Mouse (Mus musculus): ENCODE results near the gene Stard13. TPM values are rescaled to one million over a fixed set of nuclear protein-coding genes. Genes with fewer than 3 reads are reported as not detected.

The Stard13 gene
- polyA plus RNA-seq, 1 experiment = 1.9 TPM

- H3K27ac ChIP-seq (ENCODE audit: control insufficient read depth, insufficient read depth, low read length) = no peak overlapping the region
- no peaks in the 10 kb centered on the region for H3K36me3 ChIP-seq (ENCODE audit: control insufficient read depth, insufficient read depth, low read length)
- no peak for TF ChIP-seq POLR2A (IDR thresholded peaks at IDR 0.05; ENCODE audit: control insufficient read depth, extremely low read depth, insufficient read depth, low read length, poor library complexity)
- TF ChIP-seq CTCF (IDR thresholded peaks at IDR 0.05; ENCODE audit: borderline replicate concordance, control insufficient read depth, extremely low read depth, insufficient read depth, low read length, poor library complexity) = no peak
- no peaks in the 10 kb centered on the region for H3K4me1 ChIP-seq (replicated peaks; ENCODE audit: control insufficient read depth, insufficient read depth, low read length)
- H3K27me3 ChIP-seq (ENCODE audit: control insufficient read depth, insufficient read depth, low read length) = no peaks in the 10 kb centered on the region
- WGBS = 29% methylated on average over 19 of the region's 19 CpGs
- H3K4me3 ChIP-seq (ENCODE audit: control insufficient read depth, insufficient read depth, low read length) = no peak overlapping the region
- DNase-seq = no peak
These were observed 125.2 kb downstream of the Stard13 start for GRCm38 (mm10) chr5:151108291-151108897.

GRCm38 (mm10) chr5:151106841-151107240 is 126.8 kb downstream of the Stard13 start:
- Histone ChIP-seq H3K27ac (ENCODE audit: control insufficient read depth, insufficient read depth, low read length) (no peak overlapping the region), H3K36me3 (ENCODE audit: control insufficient read depth, insufficient read depth, low read length) (no peaks in the 10 kb centered on the region), H3K27me3 (ENCODE audit: control insufficient read depth, insufficient read depth, low read length) (no peaks in the 10 kb centered on the region), H3K4me1 (replicated peaks; ENCODE audit: control insufficient read depth, insufficient read depth, low read length) (no peaks in the 10 kb centered on the region), H3K4me3 (ENCODE audit: control insufficient read depth, insufficient read depth, low read length) (no peak overlapping the region)
- WGBS = 89% methylated on average over 3 of the region's 3 CpGs
- no peak for TF ChIP-seq POLR2A (IDR thresholded peaks at IDR 0.05; ENCODE audit: control insufficient read depth, extremely low read depth, insufficient read depth, low read length, poor library complexity)
- no peak for TF ChIP-seq CTCF (IDR thresholded peaks at IDR 0.05; ENCODE audit: borderline replicate concordance, control insufficient read depth, extremely low read depth, insufficient read depth, low read length, poor library complexity)
- no peak for DNase-seq

DNA sequence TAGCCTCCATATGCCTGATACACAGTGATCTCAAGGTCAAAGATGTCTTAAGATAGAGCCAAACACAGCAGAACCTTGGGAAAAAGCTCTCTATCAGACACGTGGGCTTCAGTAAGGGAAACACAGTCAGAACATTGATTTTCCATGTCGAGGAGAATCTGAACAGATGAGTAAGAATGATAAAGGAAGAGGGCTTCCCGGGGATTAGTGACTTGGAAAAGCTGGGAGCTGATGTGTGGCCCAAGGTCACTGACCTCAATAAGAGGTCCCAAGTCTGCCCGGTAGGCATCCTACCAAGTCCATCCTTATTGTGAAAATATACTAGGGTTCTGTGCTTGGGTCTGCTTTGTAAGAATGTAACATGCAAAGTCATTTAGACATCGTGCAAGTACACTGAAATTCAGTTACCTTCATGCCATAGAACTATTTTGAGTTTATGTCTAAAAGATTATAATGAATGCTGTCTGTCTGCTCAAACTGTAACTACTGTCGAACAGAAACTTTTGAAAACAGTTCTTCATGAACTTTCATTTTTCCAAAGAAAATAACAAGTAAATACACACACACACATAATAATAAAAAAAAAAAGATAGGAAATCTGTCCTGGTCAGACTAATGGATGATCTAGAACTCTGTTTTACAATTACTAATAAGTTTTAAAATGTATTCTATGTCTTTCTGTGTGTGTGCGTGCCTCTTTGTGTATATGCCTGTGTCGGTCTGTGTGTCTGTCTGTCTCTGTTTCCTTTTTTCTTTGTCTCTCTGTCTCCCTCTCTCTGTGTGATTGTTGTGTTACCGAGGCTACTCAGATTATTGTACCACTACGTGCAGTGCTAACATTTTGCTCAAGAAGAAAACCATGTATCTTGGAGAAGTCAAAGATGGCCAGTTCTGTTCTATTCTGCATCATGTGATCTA is 128.3 kb downstream of the Stard13 start:
- 89% methylated on average over 10 of the region's 10 CpGs for WGBS
- no peak for DNase-seq
- Histone ChIP-seq H3K4me1 (replicated peaks; ENCODE audit: control insufficient read depth, insufficient read depth, low read length) (no peaks in the 10 kb centered on the region), H3K27me3 (ENCODE audit: control insufficient read depth, insufficient read depth, low read length) (no peaks in the 10 kb centered on the region), H3K4me3 (ENCODE audit: control insufficient read depth, insufficient read depth, low read length) (no peak overlapping the region), H3K36me3 (ENCODE audit: control insufficient read depth, insufficient read depth, low read length) (no peaks in the 10 kb centered on the region), H3K27ac (ENCODE audit: control insufficient read depth, insufficient read depth, low read length) (no peak overlapping the region)
- TF ChIP-seq POLR2A (IDR thresholded peaks at IDR 0.05; ENCODE audit: control insufficient read depth, extremely low read depth, insufficient read depth, low read length, poor library complexity) (no peak), CTCF (IDR thresholded peaks at IDR 0.05; ENCODE audit: borderline replicate concordance, control insufficient read depth, extremely low read depth, insufficient read depth, low read length, poor library complexity) (no peak)

- TF ChIP-seq CTCF (IDR thresholded peaks at IDR 0.05; ENCODE audit: borderline replicate concordance, control insufficient read depth, extremely low read depth, insufficient read depth, low read length, poor library complexity) (no peak), POLR2A (IDR thresholded peaks at IDR 0.05; ENCODE audit: control insufficient read depth, extremely low read depth, insufficient read depth, low read length, poor library complexity) (no peak)
These were observed 129.1 kb downstream of the Stard13 start for GRCm38 (mm10) chr5:151104354-151105053.

GRCm38 (mm10) chr5:151103284-151103683 is 130.4 kb downstream of the Stard13 start:
- DNase-seq = no peak
- WGBS = 94% methylated on average over 4 of the region's 4 CpGs

More at GRCm38 (mm10) chr5:151104354-151105053, 129.1 kb downstream of the Stard13 start:
- H3K4me3 ChIP-seq (ENCODE audit: control insufficient read depth, insufficient read depth, low read length) = no peak overlapping the region
- H3K4me1 ChIP-seq (replicated peaks; ENCODE audit: control insufficient read depth, insufficient read depth, low read length) = no peaks in the 10 kb centered on the region
- DNase-seq = no peak
- no peaks in the 10 kb centered on the region for H3K36me3 ChIP-seq (ENCODE audit: control insufficient read depth, insufficient read depth, low read length)
- 52% methylated on average over 9 of the region's 9 CpGs for WGBS
- no peak overlapping the region for H3K27ac ChIP-seq (ENCODE audit: control insufficient read depth, insufficient read depth, low read length)
- no peaks in the 10 kb centered on the region for H3K27me3 ChIP-seq (ENCODE audit: control insufficient read depth, insufficient read depth, low read length)

GRCm38 (mm10) chr5:151102262-151102661 is 131.4 kb downstream of the Stard13 start:
- TF ChIP-seq POLR2A (IDR thresholded peaks at IDR 0.05; ENCODE audit: control insufficient read depth, extremely low read depth, insufficient read depth, low read length, poor library complexity) (no peak), CTCF (IDR thresholded peaks at IDR 0.05; ENCODE audit: borderline replicate concordance, control insufficient read depth, extremely low read depth, insufficient read depth, low read length, poor library complexity) (no peak)

More at GRCm38 (mm10) chr5:151103284-151103683, 130.4 kb downstream of the Stard13 start:
- Histone ChIP-seq H3K27ac (ENCODE audit: control insufficient read depth, insufficient read depth, low read length) (no peak overlapping the region), H3K4me1 (replicated peaks; ENCODE audit: control insufficient read depth, insufficient read depth, low read length) (no peaks in the 10 kb centered on the region), H3K36me3 (ENCODE audit: control insufficient read depth, insufficient read depth, low read length) (no peaks in the 10 kb centered on the region), H3K27me3 (ENCODE audit: control insufficient read depth, insufficient read depth, low read length) (no peaks in the 10 kb centered on the region), H3K4me3 (ENCODE audit: control insufficient read depth, insufficient read depth, low read length) (no peak overlapping the region)
- TF ChIP-seq CTCF (IDR thresholded peaks at IDR 0.05; ENCODE audit: borderline replicate concordance, control insufficient read depth, extremely low read depth, insufficient read depth, low read length, poor library complexity) (no peak), POLR2A (IDR thresholded peaks at IDR 0.05; ENCODE audit: control insufficient read depth, extremely low read depth, insufficient read depth, low read length, poor library complexity) (no peak)

More at GRCm38 (mm10) chr5:151102262-151102661, 131.4 kb downstream of the Stard13 start:
- Histone ChIP-seq H3K36me3 (ENCODE audit: control insufficient read depth, insufficient read depth, low read length) (no peaks in the 10 kb centered on the region), H3K27ac (ENCODE audit: control insufficient read depth, insufficient read depth, low read length) (no peak overlapping the region), H3K4me1 (replicated peaks; ENCODE audit: control insufficient read depth, insufficient read depth, low read length) (no peaks in the 10 kb centered on the region), H3K27me3 (ENCODE audit: control insufficient read depth, insufficient read depth, low read length) (no peaks in the 10 kb centered on the region), H3K4me3 (ENCODE audit: control insufficient read depth, insufficient read depth, low read length) (no peak overlapping the region)
- no peak for DNase-seq
- WGBS = 75% methylated on average over 2 of the region's 2 CpGs

Data from thymus, adult 2 months (tissue).